Mouse (Mus musculus) forebrain, embryonic 10.5 days (tissue): Measurements from ENCODE around the gene Cavin3. TPM values are rescaled to one million over a fixed set of nuclear protein-coding genes. Genes with fewer than 3 reads are reported as not detected.

Experiments used
- DNase-seq: peaks from one replicate; pipeline ENCODE4 v3.0.0-alpha.2; 2017; ENCODE audit warnings: low spot score; ENCODE audit errors: extremely low spot score
- H3K27ac ChIP-seq: fragments of 300-500 bp; sonication (generic); 2 replicates; pipeline ENCODE4 v1.5.1; 2016; ENCODE audit warnings: mild to moderate bottlenecking
- H3K27me3 ChIP-seq: fragments of 300-500 bp; sonication (generic); 2 replicates; pipeline ENCODE4 v1.6.1; 2016; ENCODE audit warnings: mild to moderate bottlenecking; ENCODE audit not compliant: poor library complexity, severe bottlenecking
- H3K36me3 ChIP-seq: fragments of 300-500 bp; sonication (generic); replicated peaks from 2 replicates; pipeline ENCODE4 v1.6.1; 2016; ENCODE audit warnings: mild to moderate bottlenecking, moderate library complexity
- H3K4me1 ChIP-seq: fragments of 300-500 bp; sonication (generic); 2 replicates; pipeline ENCODE4 v1.6.1; 2016
- H3K4me3 ChIP-seq: fragments of 300-500 bp; sonication (generic); 2 replicates; pipeline ENCODE4 v1.5.1; 2016; ENCODE audit warnings: mild to moderate bottlenecking, moderate library complexity
- H3K9me3 ChIP-seq: fragments of 300-500 bp; sonication (generic); 2 replicates; pipeline ENCODE4 v1.6.1; 2016; ENCODE audit warnings: mild to moderate bottlenecking, moderate library complexity
- WGBS: fragments of 180-500 bp; shearing (Covaris S2); methylation state at CpG from one replicate; pipeline ENCODE4 v1.1.7; 2016; 5-methylcytosine and 5-hydroxymethylcytosine counted together
- polyA plus RNA-seq: library from polyadenylated mRNA; unstranded; fragments of >200 nt; fragmentation: Nextera tagmentation; extraction: Ambion mirVana; gene quantifications from 2 replicates; pipeline ENCODE4 v1.2.1, GENCODE M21; 2016

Gene Cavin3
- polyA plus RNA-seq, 1 experiment from 2014 or later = 17.8 TPM

DNA sequence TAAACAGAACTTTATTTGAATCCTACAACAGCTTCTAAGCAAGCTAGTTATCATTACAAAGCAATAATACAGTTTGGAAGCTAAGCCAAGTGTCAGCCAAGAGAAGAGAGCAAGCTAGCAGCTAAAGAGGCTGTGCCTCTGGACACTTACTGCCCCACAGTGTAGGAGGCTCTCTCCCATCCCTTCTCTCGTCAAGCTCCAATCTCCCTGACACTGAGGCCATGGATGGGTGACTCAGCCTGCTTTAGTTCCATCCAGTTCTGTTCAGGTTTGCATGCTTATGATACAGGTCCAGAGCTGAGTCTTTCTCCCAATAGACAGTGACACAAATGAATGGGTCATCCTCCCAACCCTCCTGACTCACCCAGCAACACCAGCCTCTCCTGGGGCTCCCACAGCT is 50.0 kb downstream of the Cavin3 start:
- WGBS = 60% methylated on average over 1 of the region's 1 CpGs
- no peak for DNase-seq
- H3K27ac ChIP-seq = no peak overlapping the region

More for the DNA sequence above, 50.0 kb downstream of the Cavin3 start:
- H3K9me3 ChIP-seq = no peaks in the 10 kb centered on the region
- H3K4me1 ChIP-seq = no peaks in the 10 kb centered on the region
- H3K27me3 ChIP-seq = peaks cover 11% of the 10 kb centered on the region
- no peak overlapping the region for H3K4me3 ChIP-seq
- H3K36me3 ChIP-seq = no peaks in the 10 kb centered on the region

Other genes starting within 250 kb of the Cavin3 start
- gene Olfr688, start 194.2 kb downstream of the Cavin3 start, polyA plus RNA-seq = not detected in 2 replicates
- gene Olfr689, start 171.1 kb downstream of the Cavin3 start, polyA plus RNA-seq = not detected in 2 replicates
- gene Olfr690, start 148.2 kb downstream of the Cavin3 start, polyA plus RNA-seq = not detected in 2 replicates
- gene Olfr691, start 140.0 kb downstream of the Cavin3 start, polyA plus RNA-seq = 0.11 TPM in 1 of 2 replicates, not detected in the other
- not detected in 2 replicates for gene Olfr692, start 114.1 kb downstream of the Cavin3 start, polyA plus RNA-seq
- gene Gm5901, start 107.3 kb downstream of the Cavin3 start, polyA plus RNA-seq = not detected in 2 replicates
- 45.0 and 47.5 TPM in 2 replicates for gene Fam160a2, start 82.2 kb downstream of the Cavin3 start, polyA plus RNA-seq
- gene Cnga4, start 77.7 kb downstream of the Cavin3 start, polyA plus RNA-seq = 0.06 and 0.09 TPM in 2 replicates
- gene Cckbr, start 56.6 kb downstream of the Cavin3 start, polyA plus RNA-seq = 0.53 and 0.69 TPM in 2 replicates
- gene Smpd1, start 72.1 kb upstream of the Cavin3 start, polyA plus RNA-seq = 29.0 and 29.7 TPM in 2 replicates
- 105 and 106 TPM in 2 replicates for gene Apbb1, start 99.4 kb upstream of the Cavin3 start, polyA plus RNA-seq
- 0.33 TPM in 1 of 2 replicates, not detected in the other for gene Hpx, start 117.8 kb upstream of the Cavin3 start, polyA plus RNA-seq
- gene Trim3, start 151.3 kb upstream of the Cavin3 start, polyA plus RNA-seq = 25.9 and 27.8 TPM in 2 replicates
- gene Timm10b, start 157.8 kb upstream of the Cavin3 start, polyA plus RNA-seq = 145 and 163 TPM in 2 replicates
- gene Arfip2, start 158.1 kb upstream of the Cavin3 start, polyA plus RNA-seq = 66.0 and 69.1 TPM in 2 replicates
- gene Gm45799, start 158.3 kb upstream of the Cavin3 start, polyA plus RNA-seq = 28.9 and 38.2 TPM in 2 replicates
- gene Dnhd1, start 168.5 kb upstream of the Cavin3 start, polyA plus RNA-seq = 0.53 and 0.82 TPM in 2 replicates